Mouse (Mus musculus): Measurements from ENCODE around the gene Gpr156. TPM values are rescaled to one million over a fixed set of nuclear protein-coding genes. Genes with fewer than 3 reads are reported as not detected.
"Not testable (repeated sequence)": the region's sequence is repeated elsewhere in the genome, so short reads cannot be mapped to it uniquely, and the experiment has no call there.

Gpr156 gene
- polyA plus RNA-seq, 1 experiment from 2014 or later = 0.55 TPM

GRCm38 (mm10) chr16:37953991-37954942, 38.0 kb downstream of the Gpr156 start:
- no peaks in the 10 kb centered on the region; the same call in 1 of the 2 replicates for H3K4me1 ChIP-seq (replicated peaks; ENCODE audit: insufficient read depth, low read length)
- WGBS = 62% methylated on average over 12 of the region's 12 CpGs
- H3K36me3 ChIP-seq (ENCODE audit: insufficient read depth, low read length) = no peaks in the 10 kb centered on the region
- no peak overlapping the region for H3K4me3 ChIP-seq (replicated peaks; ENCODE audit: low read depth, low read length)
- H3K9ac ChIP-seq (ENCODE audit: low read depth, low read length) = no peak overlapping the region
- no peak for TF ChIP-seq CTCF (IDR thresholded peaks at IDR 0.05; ENCODE audit: low read depth)
- H3K4me2 ChIP-seq (ENCODE audit: low read length) = no peak overlapping the region
- no peaks in the 10 kb centered on the region for H3K9me3 ChIP-seq (replicated peaks; ENCODE audit: low read length)
- DNase-seq (ENCODE audit: low spot score) (no peak), ATAC-seq (replicated peaks; ENCODE audit: low FRiP score, low read depth) (no peak)
- no peaks in the 10 kb centered on the region for H3K27me3 ChIP-seq (ENCODE audit: insufficient read depth, low read length)
- H3K27ac ChIP-seq = no peak overlapping the region

DNA sequence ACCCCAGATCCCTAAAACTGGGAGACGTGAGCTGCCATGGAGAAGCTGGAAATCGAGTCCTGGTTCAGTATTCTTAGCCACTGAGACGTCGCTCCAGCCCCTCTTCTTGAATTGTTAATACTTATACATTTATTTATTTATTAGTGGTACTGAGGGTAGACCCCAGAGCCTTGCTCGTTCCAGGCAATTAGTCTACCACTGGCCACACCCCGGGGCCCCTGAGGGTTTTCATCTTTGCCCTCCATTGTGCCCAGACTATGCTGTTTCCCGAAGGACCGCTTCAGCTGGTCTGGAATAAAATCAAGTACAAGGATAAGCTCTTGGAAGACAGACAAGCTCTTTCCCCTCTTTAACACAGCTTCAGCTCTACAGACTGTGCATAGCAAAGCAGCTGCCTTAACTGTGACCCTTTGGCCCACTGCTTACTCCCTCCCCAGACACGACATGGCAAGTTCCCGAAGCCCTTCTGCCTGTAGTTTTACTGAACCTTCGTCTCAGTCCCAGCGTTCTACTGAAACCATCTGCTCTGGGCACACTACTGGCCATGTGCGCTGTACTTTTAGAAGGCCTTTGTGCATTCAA, 39.1 kb downstream of the Gpr156 start:
- Histone ChIP-seq H3K27ac (no peak overlapping the region), H3K4me2 (ENCODE audit: low read length) (no peak overlapping the region), H3K4me3 (replicated peaks; ENCODE audit: low read depth, low read length) (no peak overlapping the region), H3K4me1 (replicated peaks; ENCODE audit: insufficient read depth, low read length) (no peaks in the 10 kb centered on the region; the same call in 1 of the 2 replicates), H3K9ac (ENCODE audit: low read depth, low read length) (no peak overlapping the region), H3K9me3 (replicated peaks; ENCODE audit: low read length) (no peaks in the 10 kb centered on the region), H3K27me3 (ENCODE audit: insufficient read depth, low read length) (no peaks in the 10 kb centered on the region), H3K36me3 (ENCODE audit: insufficient read depth, low read length) (no peaks in the 10 kb centered on the region)
- DNase-seq (ENCODE audit: low spot score) (no peak), ATAC-seq (replicated peaks; ENCODE audit: low FRiP score, low read depth) (no peak)
- no peak for TF ChIP-seq CTCF (IDR thresholded peaks at IDR 0.05; ENCODE audit: low read depth)
- 51% methylated on average over 13 of the region's 13 CpGs for WGBS

GRCm38 (mm10) chr16:37956076-37956676, 39.9 kb downstream of the Gpr156 start:
- no peak for ATAC-seq (replicated peaks; ENCODE audit: low FRiP score, low read depth)

DNA sequence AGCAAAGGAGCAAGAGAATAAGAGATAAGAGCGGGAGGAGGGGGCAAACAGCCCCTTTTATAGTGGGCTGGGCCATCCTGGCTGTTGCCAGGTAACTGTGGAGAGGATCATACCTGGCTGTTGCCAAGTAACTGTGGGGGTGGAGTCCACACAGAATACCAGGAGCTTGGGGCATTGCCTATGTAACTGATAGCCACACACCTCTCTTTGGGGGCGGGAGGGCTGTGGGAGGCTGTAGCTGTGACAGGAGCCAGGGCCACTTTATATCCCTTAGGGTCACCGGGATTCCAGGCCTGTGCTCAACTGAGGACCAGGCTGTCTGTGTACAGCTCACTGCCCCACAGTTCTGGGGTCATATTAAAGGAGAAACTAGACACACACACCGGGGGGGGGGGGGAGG, 40.5 kb downstream of the Gpr156 start:
- TF ChIP-seq CTCF (IDR thresholded peaks at IDR 0.05; ENCODE audit: low read depth) = no peak
- no peak overlapping the region for H3K4me3 ChIP-seq (replicated peaks; ENCODE audit: low read depth, low read length)
- no peak overlapping the region for H3K4me2 ChIP-seq (ENCODE audit: low read length)
- H3K36me3 ChIP-seq (ENCODE audit: insufficient read depth, low read length) = no peaks in the 10 kb centered on the region
- H3K4me1 ChIP-seq (replicated peaks; ENCODE audit: insufficient read depth, low read length) = no peaks in the 10 kb centered on the region; the same call in 1 of the 2 replicates
- DNase-seq (ENCODE audit: low spot score) (no peak), ATAC-seq (replicated peaks; ENCODE audit: low FRiP score, low read depth) (peak; percentile 57; the same call in 1 of the 2 replicates)
- H3K9me3 ChIP-seq (replicated peaks; ENCODE audit: low read length) = no peaks in the 10 kb centered on the region
- no peak overlapping the region for H3K9ac ChIP-seq (ENCODE audit: low read depth, low read length)
- H3K27me3 ChIP-seq (ENCODE audit: insufficient read depth, low read length) = no peaks in the 10 kb centered on the region
- 46% methylated on average over 4 of the region's 4 CpGs for WGBS
- H3K27ac ChIP-seq = no peak overlapping the region

More at GRCm38 (mm10) chr16:37956076-37956676, 39.9 kb downstream of the Gpr156 start:
- Histone ChIP-seq H3K36me3 (ENCODE audit: insufficient read depth, low read length) (no peaks in the 10 kb centered on the region), H3K9me3 (replicated peaks; ENCODE audit: low read length) (no peaks in the 10 kb centered on the region), H3K27ac (no peak overlapping the region), H3K4me1 (replicated peaks; ENCODE audit: insufficient read depth, low read length) (no peaks in the 10 kb centered on the region; the same call in 1 of the 2 replicates), H3K4me3 (replicated peaks; ENCODE audit: low read depth, low read length) (no peak overlapping the region), H3K4me2 (ENCODE audit: low read length) (no peak overlapping the region), H3K27me3 (ENCODE audit: insufficient read depth, low read length) (no peaks in the 10 kb centered on the region), H3K9ac (ENCODE audit: low read depth, low read length) (no peak overlapping the region)
- DNase-seq (ENCODE audit: low spot score) = no peak
- no peak for TF ChIP-seq CTCF (IDR thresholded peaks at IDR 0.05; ENCODE audit: low read depth)
- WGBS = 85% methylated on average over 14 of the region's 14 CpGs

- not testable (repeated sequence) for DNase-seq (ENCODE audit: low spot score); H3K27me3 ChIP-seq (ENCODE audit: insufficient read depth, low read length); H3K36me3 ChIP-seq (ENCODE audit: insufficient read depth, low read length); ATAC-seq (replicated peaks; ENCODE audit: low FRiP score, low read depth); H3K9me3 ChIP-seq (replicated peaks; ENCODE audit: low read length); H3K27ac ChIP-seq; H3K9ac ChIP-seq (ENCODE audit: low read depth, low read length); H3K4me3 ChIP-seq (replicated peaks; ENCODE audit: low read depth, low read length)
- Histone ChIP-seq H3K4me2 (ENCODE audit: low read length) (peak overlapping the region; percentile 45; the same call in 1 of the 2 replicates), H3K4me1 (replicated peaks; ENCODE audit: insufficient read depth, low read length) (peaks cover 15% of the 10 kb centered on the region)
- 79% methylated on average over 4 of the region's 4 CpGs for WGBS
These were observed 46.4 kb downstream of the Gpr156 start for GRCm38 (mm10) chr16:37962696-37963095.

All from kidney, postnatal 0 days (tissue).